In genomic region chr2:110177879-110178278, GRCm38 (mm10) we compare ENCODE assay signal across 8 mouse cellular contexts.
DNase-seq lines count a peak whose midpoint lies in the region; ATAC-seq lines count a peak whose summit lies in the region.

No protein-coding gene starts in this region.

- WGBS in kidney, embryonic 15.5 days = 39% methylated on average over 7 of the region's 7 CpGs
- 19% methylated on average over 7 of the region's 7 CpGs for WGBS in forebrain, embryonic 16.5 days

- peak; percentile 78 for DNase-seq in Muller cell, postnatal 12 days (ENCODE audit: inconsistent ontology term)
- DNase-seq in adrenal gland, adult 18-20 months (ENCODE audit: low spot score in 2 of 2) = peak; percentile 49 to 60
- peak; percentile 41 for DNase-seq in gastrocnemius, postnatal 14 days
- peak; percentile 74 for DNase-seq in ovary, postnatal 36 days (ENCODE audit: low spot score)
- no peak for DNase-seq in left cerebral cortex, postnatal 36 days (ENCODE audit: low spot score in 2 of 2)
- DNase-seq in embryo, embryonic 9.5 days (ENCODE audit: extremely low spot score) = no peak

- no peak overlapping the region for H3K4me2 ChIP-seq in kidney, embryonic 15.5 days
- no peak overlapping the region for H3K4me2 ChIP-seq in forebrain, embryonic 16.5 days (ENCODE audit: low read length)

- no peaks in the 10 kb centered on the region for H3K36me3 ChIP-seq in kidney, embryonic 15.5 days
- no peaks in the 10 kb centered on the region for H3K36me3 ChIP-seq in forebrain, embryonic 16.5 days (ENCODE audit: control insufficient read depth, insufficient read depth)

- H3K27ac ChIP-seq in kidney, embryonic 15.5 days = peak overlapping the region; percentile 46
- no peak overlapping the region for H3K27ac ChIP-seq in forebrain, embryonic 16.5 days (ENCODE audit: low read length)

- intact Hi-C loops in gastrocnemius, postnatal 14 days (cut with DNase I; ENCODE audit: low total_unique reads) = no loop called here
- intact Hi-C loops in left cerebral cortex, postnatal 36 days (cut with DNase I) = no loop called here

- H3K4me1 ChIP-seq in kidney, embryonic 15.5 days = peaks cover 59% of the 10 kb centered on the region
- peaks cover 23% of the 10 kb centered on the region for H3K4me1 ChIP-seq in forebrain, embryonic 16.5 days (replicated peaks; ENCODE audit: control insufficient read depth, insufficient read depth, low read length)

- H3K9me3 ChIP-seq in kidney, embryonic 15.5 days (replicated peaks) = no peaks in the 10 kb centered on the region
- no peaks in the 10 kb centered on the region for H3K9me3 ChIP-seq in forebrain, embryonic 16.5 days (ENCODE audit: control insufficient read depth, low read length)

- no peaks in the 10 kb centered on the region for H3K27me3 ChIP-seq in kidney, embryonic 15.5 days
- no peaks in the 10 kb centered on the region for H3K27me3 ChIP-seq in forebrain, embryonic 16.5 days (replicated peaks; ENCODE audit: control insufficient read depth, insufficient read depth, low read length)

- no peak overlapping the region for H3K9ac ChIP-seq in kidney, embryonic 15.5 days
- H3K9ac ChIP-seq in forebrain, embryonic 16.5 days (replicated peaks; ENCODE audit: low read depth, low read length) = no peak overlapping the region

- ATAC-seq in kidney, embryonic 15.5 days (replicated peaks; ENCODE audit: low FRiP score) = no peak
- ATAC-seq in forebrain, embryonic 16.5 days = no peak

- H3K4me3 ChIP-seq in kidney, embryonic 15.5 days (replicated peaks) = no peak overlapping the region
- no peak overlapping the region for H3K4me3 ChIP-seq in forebrain, embryonic 16.5 days (replicated peaks; ENCODE audit: low read length)

Comparison
In these comparisons a context has a peak if more than half of its experiments do, and no peak if none do; other contexts are left out.
1. DNase-seq: peak in Muller cell, postnatal 12 days (single experiment), adrenal gland, adult 18-20 months (2 of 2), gastrocnemius, postnatal 14 days (single experiment) and ovary, postnatal 36 days (single experiment); none in left cerebral cortex, postnatal 36 days (0 of 2) and embryo, embryonic 9.5 days (single experiment).